Mouse (Mus musculus) spleen, adult 2 months (tissue): ENCODE results near the gene Cntn3.

Source experiments
- CTCF ChIP-seq: fragments of 200-500 bp; IDR thresholded peaks from 2 replicates; pipeline ENCODE4 v1.5.1; 2011; ENCODE audit warnings: mild to moderate bottlenecking, inconsistent platforms; ENCODE audit not compliant: insufficient read depth, insufficient read length, insufficient replicate concordance; ENCODE audit errors: extremely low read depth
- POLR2A ChIP-seq: fragments of 200-500 bp; IDR thresholded peaks from 2 replicates; pipeline ENCODE4 v1.6.1; 2011; ENCODE audit warnings: low read depth, low read length, inconsistent platforms

GRCm38 (mm10) chr6:102282889-102283288 lies 290.0 kb downstream of the Cntn3 start:
- TF ChIP-seq CTCF = no peak
- no peak for TF ChIP-seq POLR2A
